Mouse (Mus musculus): ENCODE data around the gene Kif23. TPM values are rescaled to one million over a fixed set of nuclear protein-coding genes. Genes with fewer than 3 reads are reported as not detected.

The Kif23 gene
- polyA plus RNA-seq, 1 experiment from 2014 or later: 104 TPM

GRCm38 (mm10) chr9:61895014-61895413 lies 51.6 kb downstream of the Kif23 start:
- no peak overlapping the region for H3K9ac ChIP-seq
- H3K27me3 ChIP-seq: peaks cover 34% of the 10 kb centered on the region
- H3K4me1 ChIP-seq: peaks cover 5% of the 10 kb centered on the region
- no peaks in the 10 kb centered on the region for H3K9me3 ChIP-seq
- WGBS: 78% methylated on average over 8 of the region's 8 CpGs
- H3K27ac ChIP-seq: no peak overlapping the region
- no peak overlapping the region for H3K4me2 ChIP-seq
- ATAC-seq (ENCODE audit: low FRiP score): no peak
- H3K4me3 ChIP-seq (replicated peaks): no peak overlapping the region
- H3K36me3 ChIP-seq (replicated peaks): no peaks in the 10 kb centered on the region

GRCm38 (mm10) chr9:61889855-61890254 lies 56.7 kb downstream of the Kif23 start:
- H3K9me3 ChIP-seq: no peaks in the 10 kb centered on the region
- no peak overlapping the region for H3K4me2 ChIP-seq
- H3K4me3 ChIP-seq (replicated peaks): no peak overlapping the region
- peaks cover 22% of the 10 kb centered on the region for H3K4me1 ChIP-seq
- H3K36me3 ChIP-seq (replicated peaks): no peaks in the 10 kb centered on the region
- H3K27me3 ChIP-seq: peaks cover 2% of the 10 kb centered on the region; the same call in 1 of the 2 replicates
- no peak overlapping the region for H3K27ac ChIP-seq
- no peak overlapping the region for H3K9ac ChIP-seq
- 49% methylated on average over 8 of the region's 8 CpGs for WGBS
- no peak for ATAC-seq (ENCODE audit: low FRiP score)

GRCm38 (mm10) chr9:61887661-61888379 lies 58.8 kb downstream of the Kif23 start:
- ATAC-seq (ENCODE audit: low FRiP score): no peak
- Histone ChIP-seq H3K27ac (peak overlapping the region; percentile 36; the same call in 1 of the 2 replicates), H3K27me3 (no peaks in the 10 kb centered on the region), H3K4me3 (replicated peaks) (no peak overlapping the region), H3K9me3 (no peaks in the 10 kb centered on the region), H3K9ac (no peak overlapping the region), H3K4me1 (peaks cover 30% of the 10 kb centered on the region), H3K4me2 (no peak overlapping the region), H3K36me3 (replicated peaks) (no peaks in the 10 kb centered on the region)
- WGBS: 65% methylated on average over 11 of the region's 11 CpGs

- Histone ChIP-seq H3K27me3 (0 out of 2 replicates have a peak, but pooled peaks cover 10% of the 10 kb centered on the region), H3K27ac (no peak overlapping the region), H3K4me2 (no peak overlapping the region), H3K9ac (no peak overlapping the region), H3K4me3 (replicated peaks) (no peak overlapping the region), H3K9me3 (no peaks in the 10 kb centered on the region), H3K4me1 (peaks cover 32% of the 10 kb centered on the region), H3K36me3 (replicated peaks) (no peaks in the 10 kb centered on the region)
- ATAC-seq (ENCODE audit: low FRiP score): no peak
- WGBS: 91% methylated on average over 7 of the region's 7 CpGs
Observed at GRCm38 (mm10) chr9:61885964-61886363, 60.6 kb downstream of the Kif23 start.

GRCm38 (mm10) chr9:61884936-61885335 lies 61.6 kb downstream of the Kif23 start:
- Histone ChIP-seq H3K27ac (0 out of 2 replicates have a peak overlapping the region, but pooled peaks have one; percentile 31), H3K4me1 (peaks cover 31% of the 10 kb centered on the region), H3K27me3 (0 out of 2 replicates have a peak, but pooled peaks cover 10% of the 10 kb centered on the region), H3K9me3 (no peaks in the 10 kb centered on the region), H3K36me3 (replicated peaks) (no peaks in the 10 kb centered on the region), H3K4me3 (replicated peaks) (no peak overlapping the region), H3K4me2 (no peak overlapping the region), H3K9ac (no peak overlapping the region)
- ATAC-seq (ENCODE audit: low FRiP score): no peak
- 70% methylated on average over 13 of the region's 13 CpGs for WGBS

- no peak overlapping the region for H3K4me2 ChIP-seq
- 0 out of 2 replicates have a peak overlapping the region, but pooled peaks have one; percentile 31 for H3K27ac ChIP-seq
- no peak overlapping the region for H3K4me3 ChIP-seq (replicated peaks)
- H3K27me3 ChIP-seq: 0 out of 2 replicates have a peak, but pooled peaks cover 10% of the 10 kb centered on the region
- no peaks in the 10 kb centered on the region for H3K9me3 ChIP-seq
- H3K9ac ChIP-seq: no peak overlapping the region
- no peak for ATAC-seq (ENCODE audit: low FRiP score)
- 85% methylated on average over 7 of the region's 7 CpGs for WGBS
- peaks cover 28% of the 10 kb centered on the region for H3K4me1 ChIP-seq
- no peaks in the 10 kb centered on the region for H3K36me3 ChIP-seq (replicated peaks)
Observed at GRCm38 (mm10) chr9:61884375-61884774, 62.2 kb downstream of the Kif23 start.

- H3K4me2 ChIP-seq: no peak overlapping the region
- no peak for ATAC-seq (ENCODE audit: low FRiP score)
- WGBS: 81% methylated on average over 3 of the region's 3 CpGs
Observed at GRCm38 (mm10) chr9:61882179-61882578, 64.4 kb downstream of the Kif23 start.

GRCm38 (mm10) chr9:61878889-61879288 lies 67.7 kb downstream of the Kif23 start:
- ATAC-seq (ENCODE audit: low FRiP score): no peak
- Histone ChIP-seq H3K9ac (no peak overlapping the region), H3K4me2 (no peak overlapping the region), H3K9me3 (no peaks in the 10 kb centered on the region), H3K4me3 (replicated peaks) (no peak overlapping the region), H3K4me1 (peaks cover 47% of the 10 kb centered on the region), H3K27me3 (0 out of 2 replicates have a peak, but pooled peaks cover 15% of the 10 kb centered on the region), H3K36me3 (replicated peaks) (no peaks in the 10 kb centered on the region), H3K27ac (no peak overlapping the region)
- 20% methylated on average over 2 of the region's 2 CpGs for WGBS

More at GRCm38 (mm10) chr9:61882179-61882578, 64.4 kb downstream of the Kif23 start:
- Histone ChIP-seq H3K4me1 (peaks cover 37% of the 10 kb centered on the region), H3K27me3 (0 out of 2 replicates have a peak, but pooled peaks cover 10% of the 10 kb centered on the region), H3K36me3 (replicated peaks) (no peaks in the 10 kb centered on the region), H3K4me3 (replicated peaks) (no peak overlapping the region), H3K27ac (no peak overlapping the region), H3K9ac (no peak overlapping the region), H3K9me3 (no peaks in the 10 kb centered on the region)

- 0 out of 2 replicates have a peak overlapping the region, but pooled peaks have one; percentile 6 for H3K4me2 ChIP-seq
- ATAC-seq (ENCODE audit: low FRiP score): peak; percentile 65
- H3K4me1 ChIP-seq: peaks cover 59% of the 10 kb centered on the region
Observed at GRCm38 (mm10) chr9:61877373-61878112, 69.0 kb downstream of the Kif23 start.

GRCm38 (mm10) chr9:61873325-61873724 lies 73.2 kb downstream of the Kif23 start:
- Histone ChIP-seq H3K4me2 (no peak overlapping the region), H3K4me3 (replicated peaks) (no peak overlapping the region), H3K9me3 (no peaks in the 10 kb centered on the region), H3K36me3 (replicated peaks) (no peaks in the 10 kb centered on the region), H3K4me1 (peaks cover 65% of the 10 kb centered on the region), H3K27me3 (peaks cover 13% of the 10 kb centered on the region; the same call in 1 of the 2 replicates), H3K9ac (no peak overlapping the region), H3K27ac (peak overlapping the region; percentile 93)
- WGBS: 32% methylated on average over 8 of the region's 8 CpGs
- no peak for ATAC-seq (ENCODE audit: low FRiP score)

More at GRCm38 (mm10) chr9:61877373-61878112, 69.0 kb downstream of the Kif23 start:
- Histone ChIP-seq H3K9ac (no peak overlapping the region), H3K27me3 (0 out of 2 replicates have a peak, but pooled peaks cover 14% of the 10 kb centered on the region), H3K9me3 (no peaks in the 10 kb centered on the region), H3K27ac (peak overlapping the region; percentile 69), H3K36me3 (replicated peaks) (no peaks in the 10 kb centered on the region), H3K4me3 (replicated peaks) (no peak overlapping the region)
- WGBS: 14% methylated on average over 22 of the region's 22 CpGs

- no peaks in the 10 kb centered on the region for H3K9me3 ChIP-seq
- H3K4me2 ChIP-seq: peak overlapping the region; percentile 13
- H3K9ac ChIP-seq: no peak overlapping the region
- 8% methylated on average over 8 of the region's 8 CpGs for WGBS
- peak overlapping the region; percentile 93 for H3K27ac ChIP-seq
- ATAC-seq (ENCODE audit: low FRiP score): peak; percentile 95
- H3K27me3 ChIP-seq: peaks cover 18% of the 10 kb centered on the region; the same call in 1 of the 2 replicates
- peaks cover 58% of the 10 kb centered on the region for H3K4me1 ChIP-seq
- H3K4me3 ChIP-seq (replicated peaks): no peak overlapping the region
- no peaks in the 10 kb centered on the region for H3K36me3 ChIP-seq (replicated peaks)
Observed at GRCm38 (mm10) chr9:61872246-61872941, 74.2 kb downstream of the Kif23 start.

- WGBS: 13% methylated on average over 6 of the region's 6 CpGs
- Histone ChIP-seq H3K4me1 (peaks cover 58% of the 10 kb centered on the region), H3K27me3 (peaks cover 16% of the 10 kb centered on the region; the same call in 1 of the 2 replicates), H3K9me3 (no peaks in the 10 kb centered on the region), H3K36me3 (replicated peaks) (no peaks in the 10 kb centered on the region), H3K4me2 (peak overlapping the region; percentile 13; the same call in 1 of the 2 replicates), H3K27ac (peak overlapping the region; percentile 93), H3K9ac (no peak overlapping the region), H3K4me3 (replicated peaks) (no peak overlapping the region)
- ATAC-seq (ENCODE audit: low FRiP score): peak; percentile 42
Observed at GRCm38 (mm10) chr9:61871839-61872238, 74.7 kb downstream of the Kif23 start.

Data from forebrain, embryonic 12.5 days (tissue).